Mouse (Mus musculus) CD4-positive, CD25-positive, alpha-beta regulatory T cell, adult 2 months (primary cell): Measurements from ENCODE around the gene Syne4.

Experiments used
- DNase-seq: peaks from one replicate; pipeline ENCODE4 v3.0.0-alpha.2; 2012; ENCODE audit warnings: low read depth, low spot score

The Syne4 gene

DNA sequence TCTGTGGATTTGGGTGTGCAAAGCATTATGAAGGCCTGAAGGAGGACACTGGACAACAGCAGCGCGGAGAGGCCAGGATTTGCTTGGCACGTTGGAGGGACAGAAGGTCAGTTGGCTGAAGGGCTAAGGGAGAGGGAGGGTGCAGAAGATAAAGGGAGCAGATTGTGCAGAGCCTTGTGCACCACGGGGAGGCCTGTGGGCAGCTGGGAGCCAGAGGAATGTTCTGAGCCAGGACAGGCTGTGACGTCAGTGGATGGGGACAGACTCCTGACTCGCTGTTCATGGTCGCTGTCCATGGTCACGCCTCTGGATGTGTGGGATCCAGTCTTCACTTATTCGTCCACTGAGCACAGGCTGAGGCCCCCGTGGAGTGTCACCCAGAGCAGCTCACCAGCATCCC is 19.5 kb upstream of the Syne4 start:
- DNase-seq, result no peak

DNA sequence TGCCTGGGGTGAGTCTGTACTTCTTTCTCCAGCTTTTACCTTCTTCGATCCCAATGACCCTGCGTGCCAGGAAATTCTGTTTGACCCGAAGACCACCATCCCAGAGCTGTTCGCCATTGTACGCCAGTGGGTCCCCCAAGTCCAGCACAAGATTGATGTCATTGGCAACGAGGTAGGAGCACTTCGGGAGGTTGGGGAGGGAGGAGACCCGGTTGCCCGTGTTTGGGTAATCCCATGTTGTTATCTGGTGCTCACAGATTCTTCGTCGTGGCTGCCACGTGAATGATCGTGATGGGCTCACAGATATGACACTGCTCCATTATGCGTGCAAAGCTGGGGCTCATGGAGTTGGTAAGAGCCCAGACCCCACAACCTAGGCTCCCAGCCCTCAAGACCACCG is 17.8 kb upstream of the Syne4 start:
- no peak for DNase-seq

DNA sequence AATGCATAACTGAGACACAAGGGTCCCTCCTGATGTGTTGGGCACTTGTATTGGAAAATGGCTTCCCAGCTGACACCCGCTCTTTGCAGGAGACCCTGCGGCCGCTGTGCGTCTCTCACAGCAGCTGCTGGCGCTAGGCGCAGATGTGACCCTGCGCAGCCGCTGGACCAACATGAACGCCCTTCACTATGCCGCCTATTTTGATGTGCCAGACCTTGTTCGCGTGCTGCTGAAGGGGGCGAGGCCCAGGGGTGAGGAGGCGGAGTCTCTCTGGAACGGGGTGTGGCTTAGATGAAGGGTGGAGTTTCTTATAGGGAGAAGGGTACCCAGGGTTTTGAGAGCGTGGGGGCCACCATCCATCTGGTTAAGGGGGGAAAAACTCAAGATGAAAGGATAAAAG is 17.3 kb upstream of the Syne4 start:
- DNase-seq, result no peak

DNA sequence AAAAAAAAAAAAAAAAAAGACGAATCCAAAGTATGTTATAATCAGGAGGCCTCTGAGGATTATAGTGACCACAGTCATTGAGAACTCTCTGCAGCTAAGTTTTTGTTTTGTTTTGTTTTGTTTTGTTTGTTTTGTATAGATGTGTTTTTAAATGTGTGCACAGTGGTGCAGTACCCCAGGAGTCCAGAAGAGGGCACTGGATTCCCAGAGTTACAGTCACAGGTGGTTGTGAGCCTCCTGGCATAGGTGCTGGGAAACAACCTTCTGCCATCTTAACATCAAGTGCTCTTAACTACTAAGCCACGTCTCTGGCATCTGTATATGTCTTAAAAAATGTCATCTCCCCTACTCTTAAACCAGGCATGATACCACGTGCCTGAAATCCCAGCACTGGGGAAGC is 13.7 kb upstream of the Syne4 start:
- DNase-seq, result peak; percentile 79

DNA sequence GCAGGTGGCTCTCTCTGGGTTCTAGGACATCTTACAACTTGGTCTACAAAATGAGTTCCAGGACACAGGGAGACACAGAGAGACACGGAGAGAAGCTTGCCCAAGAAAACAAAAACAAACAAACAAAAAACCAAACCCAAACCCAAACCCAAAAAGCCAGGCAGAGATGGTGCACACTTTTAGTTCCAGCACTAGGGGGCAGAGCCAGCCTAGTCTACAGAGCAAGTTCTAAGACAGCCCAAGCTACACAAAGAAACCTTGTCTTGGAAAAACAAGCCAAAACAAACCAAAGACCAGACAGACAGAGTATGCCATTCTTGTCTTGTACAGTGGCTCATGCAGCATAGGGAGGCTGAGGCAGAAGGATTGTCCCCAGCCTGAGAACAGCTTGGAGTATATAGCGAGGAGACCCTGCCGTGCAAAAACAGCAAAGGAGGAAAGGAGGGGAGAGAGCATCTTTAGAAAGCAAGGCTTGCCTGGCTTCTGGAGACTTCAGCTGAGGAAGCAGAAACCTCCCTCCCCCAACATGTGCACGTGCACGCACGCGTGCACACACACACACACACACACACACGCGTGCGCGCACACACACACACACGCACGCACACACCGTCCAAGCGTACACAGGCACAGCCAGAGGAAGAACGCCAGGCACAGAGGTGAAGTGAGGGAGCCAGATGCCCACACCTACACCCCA is 8.4 kb upstream of the Syne4 start:
- peak; percentile 81 for DNase-seq

DNA sequence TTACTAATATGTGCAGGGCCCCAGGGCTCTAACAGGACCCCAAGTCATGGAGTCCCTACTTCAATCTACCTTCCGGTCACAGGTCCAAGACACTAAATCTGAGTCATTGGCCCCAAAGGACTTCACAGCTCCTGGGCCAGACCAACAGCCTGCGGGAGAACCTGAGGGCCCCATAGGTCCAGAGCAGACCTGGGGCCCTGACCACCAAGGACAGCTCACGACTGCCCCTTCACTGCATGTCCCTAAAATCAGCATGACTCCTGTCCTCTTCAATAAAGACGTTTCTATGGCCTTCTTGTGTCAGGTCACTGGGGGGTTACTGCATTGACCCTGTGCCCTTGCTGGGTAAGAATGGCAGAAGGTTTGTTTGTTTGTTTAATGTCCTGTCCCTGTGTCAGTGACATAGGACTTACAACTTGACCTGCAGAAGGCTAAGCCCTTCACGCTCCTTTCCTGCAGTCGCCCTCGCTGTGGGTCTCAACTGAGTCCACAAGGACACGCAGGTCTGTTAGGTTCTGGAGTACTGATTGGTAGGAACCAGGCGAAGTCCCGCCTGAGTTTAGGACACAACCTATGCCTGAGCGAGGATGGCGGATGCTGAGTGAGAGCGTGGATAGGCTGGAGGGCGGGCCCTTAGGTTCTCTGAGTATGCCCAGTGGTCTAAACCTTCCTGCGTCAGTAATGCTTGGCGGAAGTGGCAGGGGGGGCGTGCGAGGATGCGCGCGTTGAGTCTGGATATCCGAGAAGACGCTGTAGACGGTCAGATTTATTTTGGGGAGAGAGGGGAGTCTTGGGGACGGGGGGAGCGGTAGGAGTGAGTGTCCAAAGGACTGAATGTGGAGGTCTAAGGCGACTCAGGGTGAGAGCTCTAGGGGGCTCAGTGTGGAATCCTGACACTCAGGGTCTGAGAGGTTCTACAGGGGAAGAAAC is 6.3 kb upstream of the Syne4 start, which contains the start of gene Alkbh6:
Alkbh6 (plus strand) TSS at position 642 of the 930 bp plus-strand sequence.
- peak; percentile 97 for DNase-seq

DNA sequence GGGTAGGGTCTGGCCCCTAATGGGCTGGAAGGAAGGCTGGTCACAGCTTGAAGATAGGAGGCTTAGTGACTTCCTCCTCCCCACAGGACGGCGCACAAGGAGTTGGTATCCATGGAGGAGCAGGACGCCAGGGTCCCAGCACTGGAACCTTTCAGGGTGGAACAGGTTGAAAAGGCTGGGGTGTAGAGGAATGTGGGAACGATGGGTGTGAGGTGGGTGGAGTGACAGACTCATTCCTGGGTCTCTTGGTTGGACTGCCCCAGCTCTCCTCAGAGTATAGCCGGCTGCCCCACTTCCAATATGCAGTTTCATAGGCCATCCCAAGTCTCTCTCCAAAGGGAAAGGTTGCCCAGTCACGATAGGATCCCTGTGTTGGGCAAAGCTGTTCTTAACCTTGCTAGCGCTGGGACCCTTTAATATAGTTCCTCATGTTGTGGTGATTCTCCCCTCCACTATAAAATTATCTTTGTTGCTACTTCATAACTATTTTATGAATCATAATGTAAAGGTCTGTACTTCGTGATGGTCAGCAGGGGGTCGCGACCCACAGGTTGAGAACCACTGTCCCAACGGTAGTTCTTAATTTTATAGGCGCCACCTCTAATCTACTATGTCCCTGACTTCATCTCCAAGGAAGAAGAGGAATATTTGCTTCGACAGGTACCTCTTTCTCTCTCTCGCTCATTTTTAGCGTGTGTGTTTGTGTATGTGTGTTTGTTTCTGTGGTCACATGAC is 5.0 kb upstream of the Syne4 start:
- peak; percentile 16 for DNase-seq

DNA sequence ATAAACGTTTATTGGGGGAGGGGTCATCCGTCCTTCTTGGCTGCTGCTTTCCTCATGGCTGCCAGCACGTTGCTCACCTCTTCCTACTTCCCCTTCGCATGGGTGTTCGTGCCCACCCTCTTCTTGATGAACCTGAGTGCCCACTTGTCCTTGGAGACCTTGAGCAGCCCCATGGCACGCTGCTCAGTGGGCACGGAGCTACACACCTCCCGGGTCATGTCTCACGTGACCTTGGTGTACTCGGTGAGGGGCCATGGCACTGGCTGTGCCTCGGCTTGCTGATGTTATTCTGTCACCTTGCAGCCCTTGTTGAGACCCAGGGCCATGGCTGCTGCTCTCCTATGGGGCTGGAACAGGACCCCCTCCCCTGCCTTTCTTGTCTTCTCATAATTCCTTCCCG is 4.5 kb upstream of the Syne4 start:
- no peak for DNase-seq

DNA sequence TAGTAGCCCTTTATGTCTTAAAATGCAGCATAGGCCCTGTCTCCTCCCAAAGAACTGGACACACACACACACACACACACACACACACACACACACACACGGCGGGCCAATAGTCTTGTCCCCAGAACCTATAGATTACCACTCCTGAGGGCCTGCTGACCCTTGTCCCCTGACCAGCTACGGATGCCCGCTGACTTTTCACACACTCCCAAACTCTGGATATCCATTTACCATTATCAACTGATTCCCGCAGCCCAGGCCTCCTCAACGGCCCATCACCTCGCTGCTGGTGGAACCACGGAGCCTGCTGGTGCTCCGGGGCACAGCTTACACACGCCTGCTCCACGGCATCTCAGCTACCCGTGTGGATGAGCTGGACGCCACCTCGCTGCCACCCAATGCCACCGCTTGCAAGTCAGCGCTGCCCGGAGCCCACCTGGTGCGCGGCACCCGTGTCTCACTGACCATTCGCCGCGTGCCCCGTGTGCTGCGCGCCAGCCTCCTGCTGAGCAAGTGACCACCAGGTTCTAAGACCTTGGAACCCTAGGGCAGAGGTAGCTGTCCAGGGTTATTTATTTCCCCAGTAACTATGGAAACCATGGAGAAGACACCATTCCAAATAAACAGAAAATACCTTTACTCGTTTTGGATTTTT is 814 bp upstream of the Syne4 start:
- no peak for DNase-seq

DNA sequence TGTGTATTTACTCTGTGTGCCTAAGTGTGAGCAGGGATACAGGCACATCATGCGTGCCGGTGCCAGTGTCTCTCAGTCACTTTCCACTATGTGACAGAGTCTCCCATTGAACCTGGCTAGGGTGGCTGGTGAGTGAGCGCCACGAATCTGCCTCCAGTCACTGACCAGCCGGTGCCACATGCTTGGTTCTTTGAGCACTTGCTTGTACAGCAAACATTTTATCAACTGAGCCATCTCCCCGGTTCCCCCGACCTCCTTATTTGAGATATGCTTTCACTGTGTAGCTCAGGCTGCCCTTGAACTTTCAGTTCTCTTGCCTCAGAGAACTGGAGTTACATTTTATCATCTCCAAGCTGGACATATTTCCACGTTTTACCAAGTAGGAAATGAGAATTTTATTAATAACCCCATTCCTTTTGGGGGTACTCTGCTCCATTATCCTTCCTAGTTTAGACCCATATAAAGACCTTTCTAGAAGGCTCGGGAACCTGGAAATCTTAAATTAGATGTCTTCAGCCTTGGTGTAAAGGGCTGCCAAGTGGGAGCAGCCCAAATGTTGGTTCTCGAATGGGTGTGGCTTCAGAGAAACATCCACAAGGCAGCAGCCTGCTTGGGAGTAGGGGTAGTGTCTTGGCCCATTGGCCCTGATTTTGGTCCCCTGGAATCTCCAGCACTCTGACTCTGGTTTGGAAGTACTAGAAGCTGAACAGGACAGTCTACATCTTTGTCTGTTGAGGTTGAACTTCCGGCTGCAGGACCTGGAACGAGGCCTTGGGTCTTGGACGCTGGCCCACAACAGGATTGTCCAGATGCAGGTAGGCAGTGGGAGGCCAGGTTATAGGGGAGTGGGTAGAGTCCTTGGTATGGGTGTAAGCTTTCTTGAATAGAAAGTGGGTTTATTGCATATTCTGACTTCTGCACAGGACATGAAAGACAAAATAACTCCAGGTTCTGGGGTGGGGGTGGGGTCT is 1.2 kb downstream of the Syne4 start:
- no peak for DNase-seq

DNA sequence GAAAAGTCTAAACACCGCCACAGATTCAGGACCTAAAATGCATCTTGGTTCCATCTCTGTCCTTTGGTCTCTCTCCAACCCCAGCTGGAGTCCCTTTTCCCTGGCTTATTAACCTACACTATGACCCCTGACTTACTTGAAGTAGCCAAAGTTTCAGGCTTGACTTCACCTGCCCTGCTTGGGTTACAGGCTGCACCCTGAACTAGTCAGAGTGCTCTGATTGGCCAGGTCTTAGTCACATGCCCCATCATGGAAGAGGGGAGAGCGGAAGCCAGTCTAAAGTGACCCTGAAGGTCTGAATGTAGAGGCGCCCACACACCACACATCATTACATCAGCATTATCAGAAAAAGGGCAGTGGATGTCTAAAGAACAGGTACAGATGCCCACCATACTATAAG is 3.5 kb downstream of the Syne4 start:
- DNase-seq, result no peak

DNA sequence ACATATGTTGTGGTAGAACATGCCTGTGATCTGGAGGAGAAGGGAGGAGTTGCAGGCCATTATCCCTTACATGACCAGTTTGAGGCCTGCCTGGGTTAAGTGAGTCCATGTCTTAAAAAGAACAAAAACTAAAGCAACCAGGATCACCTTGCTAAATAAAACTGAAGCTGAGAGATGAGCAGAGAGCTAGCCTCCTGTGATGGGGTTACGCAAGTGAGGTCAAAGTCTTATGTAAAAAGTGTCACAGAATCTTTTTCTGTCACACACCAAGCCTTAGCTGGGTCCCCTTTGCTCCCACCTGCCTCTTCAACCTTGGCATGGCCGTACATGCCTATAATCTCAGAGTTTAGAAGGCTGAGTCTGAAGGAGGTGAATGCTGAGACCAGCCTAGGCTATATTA is 6.3 kb downstream of the Syne4 start:
- no peak for DNase-seq

DNA sequence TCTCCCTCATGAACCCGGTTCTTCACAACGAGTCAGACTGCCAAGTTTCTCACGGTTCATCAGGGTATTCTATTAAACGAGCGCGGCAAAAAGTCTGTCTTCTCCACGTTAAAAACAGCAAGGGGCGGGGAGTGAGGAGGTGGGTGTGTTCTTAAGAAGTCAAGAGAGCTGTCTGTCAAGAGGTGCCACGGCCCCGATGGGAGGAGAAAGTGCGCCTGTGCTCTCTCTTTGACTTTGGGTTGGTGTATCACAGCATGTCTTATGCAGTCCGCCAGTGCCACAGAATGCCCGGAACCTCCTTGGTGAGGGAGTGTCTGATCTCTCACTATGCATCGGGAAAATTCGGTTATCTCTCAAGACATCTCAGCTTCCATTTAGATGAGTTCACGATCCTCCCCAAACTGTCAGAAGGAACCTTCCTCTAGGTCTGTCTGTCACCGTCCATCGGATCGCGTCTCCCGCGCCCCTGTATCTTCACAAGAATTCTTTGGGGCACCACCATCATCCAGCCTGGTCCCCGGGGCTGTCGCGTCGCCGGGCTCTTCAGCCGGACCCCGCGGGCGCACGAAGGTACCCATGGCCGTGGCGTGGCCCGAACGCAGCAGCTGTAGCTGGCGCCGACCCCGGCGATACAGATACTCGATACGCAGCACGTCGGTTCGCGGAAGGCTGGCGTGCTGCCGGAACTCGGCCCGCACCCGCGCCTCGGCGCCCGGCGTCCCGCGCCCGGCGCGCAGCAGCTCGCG is 7.1 kb downstream of the Syne4 start, which contains the start of gene E130208F15Rik:
E130208F15Rik (plus strand) TSS at position 202 of the 746 bp plus-strand sequence.
- peak; percentile 93 for DNase-seq

DNA sequence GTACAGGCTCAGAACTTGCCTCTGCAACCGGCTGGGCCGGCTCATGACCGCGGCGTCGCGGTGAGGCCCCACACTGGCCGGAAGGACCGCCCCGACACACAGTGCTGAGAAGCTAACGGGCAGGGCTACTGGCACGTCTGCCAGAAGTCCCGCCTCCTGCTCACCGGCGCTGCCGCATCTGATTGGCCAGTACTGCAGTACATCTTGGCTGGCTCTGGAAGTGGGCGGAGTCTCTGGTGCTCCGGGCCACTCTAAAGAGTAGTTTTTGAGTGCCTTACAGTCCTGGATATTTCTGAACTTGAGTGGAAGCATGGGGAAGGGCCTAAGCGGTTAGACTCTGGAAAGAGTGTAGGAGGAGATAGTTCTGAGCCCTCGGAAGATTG is 7.7 kb downstream of the Syne4 start:
- peak; percentile 98 for DNase-seq

DNA sequence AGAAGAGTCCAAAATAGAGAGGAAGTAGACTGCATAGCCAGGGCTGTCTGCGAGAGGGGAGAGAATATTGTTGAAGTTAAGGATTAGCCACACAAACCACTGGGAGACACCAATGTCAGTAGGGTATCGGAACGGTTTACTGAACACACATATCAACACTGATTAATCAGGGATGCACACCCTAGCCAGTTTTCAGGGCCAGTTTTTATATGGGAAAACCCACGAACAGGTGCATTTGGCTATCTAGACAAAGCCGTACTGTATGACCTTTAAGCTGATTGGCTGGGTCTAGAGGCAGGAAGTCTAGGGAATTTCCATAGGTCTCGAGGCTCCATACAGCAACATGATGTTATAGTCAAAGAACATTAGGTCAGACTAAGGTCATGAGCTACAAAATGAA is 8.3 kb downstream of the Syne4 start:
- DNase-seq, result peak; percentile 89

DNA sequence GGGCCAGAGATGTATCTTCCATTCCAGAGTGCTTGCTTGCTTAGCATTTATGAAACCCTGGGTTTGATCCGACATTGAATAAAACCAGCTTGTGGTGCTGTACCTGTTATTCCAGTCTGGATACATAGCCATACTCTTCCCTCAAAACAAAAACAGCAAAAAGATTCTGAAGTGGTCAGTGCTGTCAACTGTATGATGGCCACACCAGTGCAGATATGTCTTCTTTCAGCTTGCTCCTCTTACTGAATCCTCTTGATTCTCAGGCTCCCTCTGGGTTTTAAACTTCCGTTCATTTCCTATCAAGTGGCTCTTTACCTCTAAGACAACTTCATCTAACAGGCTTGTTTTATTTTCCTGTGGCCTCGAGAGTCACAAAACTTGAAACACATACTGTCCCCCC is 9.2 kb downstream of the Syne4 start, which contains the start of gene Sdhaf1:
Sdhaf1 (minus strand) TSS at position 101 of the 400 bp plus-strand sequence.
- DNase-seq, result no peak

DNA sequence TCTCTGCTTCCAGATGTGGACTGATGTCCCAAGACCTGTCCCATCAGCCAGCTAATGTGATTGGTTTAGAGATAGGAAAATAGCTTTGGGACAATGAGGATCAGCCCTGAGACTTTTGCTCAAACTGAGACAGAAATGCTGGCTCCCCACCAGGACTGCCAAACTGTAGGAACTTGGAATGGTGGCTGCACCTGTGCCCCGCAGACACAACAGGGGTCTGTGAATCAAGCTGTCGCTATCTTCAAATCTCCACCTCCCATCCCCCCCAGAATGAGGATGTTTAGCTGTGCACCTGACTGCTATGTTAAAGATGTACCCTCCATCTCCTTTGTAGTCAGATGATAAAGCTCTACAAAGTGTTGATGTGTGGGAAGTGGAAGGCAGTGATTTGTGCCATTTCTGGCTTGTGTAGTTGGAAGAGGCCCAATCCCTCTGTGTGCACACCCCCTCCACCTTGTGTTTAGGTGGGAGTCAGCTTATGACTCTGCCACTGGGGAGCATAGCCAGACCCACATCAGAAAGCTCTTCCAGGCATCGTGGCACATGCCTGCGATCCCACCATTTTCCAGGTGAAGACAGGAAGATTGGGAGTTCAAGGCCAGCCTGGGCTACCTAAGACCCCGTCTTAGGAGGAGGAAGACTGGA is 9.8 kb downstream of the Syne4 start:
- no peak for DNase-seq

DNA sequence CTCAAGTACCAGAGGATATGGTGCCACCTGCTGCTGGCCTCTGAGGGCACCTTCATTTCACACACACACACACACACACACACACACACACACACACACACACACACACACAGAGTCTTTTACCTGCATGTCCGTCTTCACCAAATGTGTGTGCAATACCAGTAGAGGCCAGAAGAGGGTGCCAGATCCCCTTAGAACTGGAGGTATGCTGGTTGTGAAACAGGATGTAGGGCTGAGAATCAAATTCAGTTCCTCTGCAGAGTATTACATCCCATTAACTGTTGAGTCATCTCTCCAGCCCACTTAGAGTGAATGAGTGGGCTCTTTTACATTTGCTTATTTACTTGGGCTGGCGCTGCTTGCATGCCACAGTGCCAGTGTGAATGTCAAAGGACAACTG is 10.8 kb downstream of the Syne4 start:
- peak; percentile 82 for DNase-seq

DNA sequence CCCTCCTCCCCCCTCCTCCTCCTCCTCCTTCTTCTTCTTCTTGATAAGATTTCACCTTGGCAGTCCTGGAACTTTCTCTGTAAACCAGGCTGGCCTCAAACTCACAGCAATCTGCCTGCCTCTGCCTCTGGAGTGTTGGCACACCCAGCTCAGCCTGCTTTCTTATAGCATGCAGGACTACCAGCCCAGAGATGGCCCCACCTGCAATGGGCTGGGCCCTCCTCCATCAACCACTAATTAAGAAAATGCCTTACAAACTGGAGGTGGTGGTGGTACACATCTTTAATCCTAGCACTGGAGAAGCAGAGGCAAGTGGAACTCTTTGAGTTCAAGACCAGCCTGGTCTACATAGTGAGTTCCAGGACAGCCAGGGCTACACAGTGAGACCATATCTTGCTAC is 11.8 kb downstream of the Syne4 start:
- DNase-seq, result no peak
